8 mouse cellular contexts compared by ENCODE assay signal in genomic region chr2:49503596-49503995, GRCm38 (mm10). TPM values are rescaled to one million over a fixed set of nuclear protein-coding genes. Genes with fewer than 3 reads are reported as not detected.
DNase-seq lines count a peak whose midpoint lies in the region; TF ChIP-seq lines count a peak whose summit lies in the region.

No protein-coding gene starts in this region.

- H3K9me3 ChIP-seq in CH12.LX (replicated peaks; ENCODE audit: low read length): no peaks in the 10 kb centered on the region

- no peak overlapping the region for H3K4me2 ChIP-seq in CH12.LX (ENCODE audit: insufficient read depth, low read depth, poor library complexity, severe bottlenecking)

- no peak for TF ChIP-seq CTCF in CH12.LX (conservative IDR thresholded peaks at IDR 0.05 in 1 of 2, IDR thresholded peaks at IDR 0.05 in 1 of 2; ENCODE audit: low read depth in 2 of 2, low read length in 2 of 2)
- no peak for TF ChIP-seq CTCF in left cerebral cortex, adult 2 months (IDR thresholded peaks at IDR 0.05)
- TF ChIP-seq CTCF in layer of hippocampus, adult 2 months (conservative IDR thresholded peaks at IDR 0.05): no peak

- intact Hi-C loops in heart, postnatal 14 days (cut with DNase I): no loop called here
- intact Hi-C loops in heart, postnatal 25 days (cut with DNase I): loop anchor here (10.0 kb wide), 1 partner anchor 149 kb away; no protein-coding TSS in a partner anchor
- intact Hi-C loops in left cerebral cortex, adult 2 months (cut with DNase I): no loop called here

- peak; percentile 44 to 59 for DNase-seq in heart, postnatal 14 days
- DNase-seq in heart, postnatal 25 days (ENCODE audit: low spot score): no peak
- DNase-seq in CH12.LX (ENCODE audit: extremely low read depth): peak; percentile 12
- DNase-seq in embryo, embryonic 11 days: peak; percentile 66
- DNase-seq in lung, postnatal 14 days: peak; percentile 71
- no peak for DNase-seq in left cerebral cortex, adult 2 months (ENCODE audit: extremely low spot score in 1 of 2, low spot score in 2 of 2)
- DNase-seq in left cerebral cortex, adult 11 months (ENCODE audit: low spot score): no peak
- no peak for DNase-seq in layer of hippocampus, adult 2 months (ENCODE audit: low spot score in 2 of 2)

- dilution Hi-C loops in CH12.LX (cut with MboI; ENCODE audit: extremely low pct_ligation_motif_present, extremely low pct_unique_long_range_greater_than_20kb, low sequenced_read_pairs): no loop called here

- H3K27ac ChIP-seq in CH12.LX (ENCODE audit: insufficient read depth, low read depth): no peak overlapping the region
- no peak overlapping the region for H3K27ac ChIP-seq in left cerebral cortex, adult 2 months
- no peak overlapping the region for H3K27ac ChIP-seq in layer of hippocampus, adult 2 months

- H3K4me3 ChIP-seq in CH12.LX (replicated peaks in 1 of 3; ENCODE audit: low read depth in 2 of 3, low read length in 2 of 3, poor library complexity in 1 of 3): no peak overlapping the region
- H3K4me3 ChIP-seq in left cerebral cortex, adult 2 months: no peak overlapping the region
- H3K4me3 ChIP-seq in layer of hippocampus, adult 2 months: no peak overlapping the region

- H3K36me3 ChIP-seq in CH12.LX (replicated peaks in 1 of 2; ENCODE audit: control insufficient read depth in 1 of 2, insufficient read depth in 1 of 2, low read length in 1 of 2): peaks cover 0 to 2% of the 10 kb centered on the region in 2 experiments

- peaks cover 3% of the 10 kb centered on the region; the same call in 1 of the 2 replicates for H3K79me2 ChIP-seq in CH12.LX (replicated peaks; ENCODE audit: control insufficient read depth, extremely low read depth, insufficient read depth, poor library complexity, severe bottlenecking)

- TF ChIP-seq POLR2A in CH12.LX (IDR thresholded peaks at IDR 0.05; ENCODE audit: low read depth, low read length): no peak

- TF ChIP-seq EP300 in CH12.LX (IDR thresholded peaks at IDR 0.05; ENCODE audit: low read length): no peak

- no peak overlapping the region for H3K9ac ChIP-seq in CH12.LX (ENCODE audit: insufficient read depth, low read depth)

- H3K4me1 ChIP-seq in CH12.LX (ENCODE audit: control insufficient read depth in 1 of 2, insufficient read depth in 2 of 2): no peaks in the 10 kb centered on the region

- in situ Hi-C loops in CH12.LX (cut with MboI; ENCODE audit: low pct_ligation_motif_present, low pct_unique_long_range_greater_than_20kb, low sequenced_read_pairs): no loop called here

- H3K27me3 ChIP-seq in CH12.LX (replicated peaks): no peaks in the 10 kb centered on the region

- TF ChIP-seq RAD21 in CH12.LX (IDR thresholded peaks at IDR 0.05; ENCODE audit: low read depth, low read length): no peak

TF ChIP-seq in CH12.LX, 34 proteins besides CTCF, POLR2A, EP300 and RAD21:
- TF ChIP-seq HCFC1 (IDR thresholded peaks at IDR 0.05; ENCODE audit: low read depth, low read length) (no peak), JUN (IDR thresholded peaks at IDR 0.05; ENCODE audit: insufficient read depth, low read depth, low read length) (no peak), TCF12 (IDR thresholded peaks at IDR 0.05; ENCODE audit: low read depth, low read length) (no peak), IRF4 (IDR thresholded peaks at IDR 0.05; ENCODE audit: low read depth, low read length) (no peak), ZC3H11A (IDR thresholded peaks at IDR 0.05; ENCODE audit: low read depth, low read length) (no peak), MYC (IDR thresholded peaks at IDR 0.05; ENCODE audit: low read depth, low read length) (no peak), ZKSCAN1 (IDR thresholded peaks at IDR 0.05; ENCODE audit: borderline replicate concordance, low read depth, low read length) (no peak), ZMIZ1 (IDR thresholded peaks at IDR 0.05; ENCODE audit: low read depth, low read length) (no peak), GABPA (IDR thresholded peaks at IDR 0.05; ENCODE audit: insufficient replicate concordance, low read depth, low read length) (no peak), ELF1 (IDR thresholded peaks at IDR 0.05; ENCODE audit: low read depth, low read length) (no peak), ETS1 (conservative IDR thresholded peaks at IDR 0.05; ENCODE audit: low read depth, low read length) (no peak), MAZ (IDR thresholded peaks at IDR 0.05; ENCODE audit: low read depth, low read length) (no peak), KAT2A (IDR thresholded peaks at IDR 0.05; ENCODE audit: insufficient replicate concordance, low read length) (no peak), CHD1 (IDR thresholded peaks at IDR 0.05; ENCODE audit: low read depth, low read length) (no peak), BHLHE40 (IDR thresholded peaks at IDR 0.05; ENCODE audit: low read depth, low read length) (no peak), TBP (conservative IDR thresholded peaks at IDR 0.05; ENCODE audit: low read depth, low read length) (no peak)

RNA-seq across cellular contexts. Expression of gene Epc2, which starts 52.3 kb away (rescaled TPM):
- total RNA-seq in heart, postnatal 14 days (2021): 10 to 100 TPM; 17.4 to 17.7 TPM
- total RNA-seq in heart, postnatal 25 days (2021): 10 to 100 TPM; 17.9 to 18.3 TPM
- total RNA-seq in CH12.LX (2012; rRNA removed) (10.5 and 11.5 TPM in 2 replicates), CH12.LX (2014; rRNA removed) (19.2 and 20.2 TPM in 2 replicates)
- polyA plus RNA-seq in CH12.LX (2012; ENCODE audit: insufficient read length, low read depth): 20.3 and 22.8 TPM in 2 replicates
- total RNA-seq in left cerebral cortex, adult 2 months (2021): 10 to 100 TPM; 56.7 to 61.6 TPM
- total RNA-seq in layer of hippocampus, adult 2 months (2021): 10 to 100 TPM; 51.4 to 62.7 TPM

Comparison
In these comparisons a context has a peak if more than half of its experiments do, and no peak if none do; other contexts are left out.
1. DNase-seq: peak in heart, postnatal 14 days (2 of 2), CH12.LX (single experiment), embryo, embryonic 11 days (single experiment) and lung, postnatal 14 days (single experiment); none in heart, postnatal 25 days (single experiment), left cerebral cortex, adult 2 months (0 of 2), left cerebral cortex, adult 11 months (single experiment) and layer of hippocampus, adult 2 months (0 of 2).